Mouse (Mus musculus): Measurements from ENCODE around the gene Hist1h3e.
"Not testable (repeated sequence)": the region's sequence is repeated elsewhere in the genome, so short reads cannot be mapped to it uniquely, and the experiment has no call there.

Gene Hist1h3e

GRCm38 (mm10) chr13:23561883-23562659, at the start of gene Hist1h3e:
Hist1h3e (minus strand) TSS chr13:23562369.
- peak; percentile 93 to 95 for DNase-seq (ENCODE audit: low spot score in 2 of 2)

GRCm38 (mm10) chr13:23611638-23612037, 49.5 kb upstream of the Hist1h3e start:
- no peak for DNase-seq (ENCODE audit: low spot score in 2 of 2)

- DNase-seq (ENCODE audit: low spot score in 2 of 2) = no peak
Measured at GRCm38 (mm10) chr13:23610393-23610792, 48.2 kb upstream of the Hist1h3e start.

GRCm38 (mm10) chr13:23609844-23610243, 47.7 kb upstream of the Hist1h3e start:
- DNase-seq (ENCODE audit: low spot score in 2 of 2) = no peak

GRCm38 (mm10) chr13:23609209-23609608, 47.0 kb upstream of the Hist1h3e start:
- no peak for DNase-seq (ENCODE audit: low spot score in 2 of 2)

- DNase-seq (ENCODE audit: low spot score in 2 of 2) = no peak
Measured at GRCm38 (mm10) chr13:23605052-23605451, 42.9 kb upstream of the Hist1h3e start.

GRCm38 (mm10) chr13:23604452-23604851, 42.3 kb upstream of the Hist1h3e start:
- DNase-seq (ENCODE audit: low spot score in 2 of 2) = no peak

GRCm38 (mm10) chr13:23603182-23603699, 41.1 kb upstream of the Hist1h3e start:
- DNase-seq (ENCODE audit: low spot score in 2 of 2) = no peak

GRCm38 (mm10) chr13:23597957-23598356, 35.8 kb upstream of the Hist1h3e start:
- DNase-seq (ENCODE audit: low spot score in 2 of 2) = peak; percentile 70 to 82

GRCm38 (mm10) chr13:23595622-23596372, 33.6 kb upstream of the Hist1h3e start:
- DNase-seq (ENCODE audit: low spot score in 2 of 2) = no peak

- DNase-seq (ENCODE audit: low spot score in 2 of 2) = no peak
Measured at GRCm38 (mm10) chr13:23595185-23595584, 33.0 kb upstream of the Hist1h3e start.

GRCm38 (mm10) chr13:23593051-23593770, 31.0 kb upstream of the Hist1h3e start:
- DNase-seq (ENCODE audit: low spot score in 2 of 2) = no peak

GRCm38 (mm10) chr13:23592614-23593013, 30.4 kb upstream of the Hist1h3e start:
- no peak for DNase-seq (ENCODE audit: low spot score in 2 of 2)

- not testable (repeated sequence) for DNase-seq (ENCODE audit: low spot score in 2 of 2)
Measured at GRCm38 (mm10) chr13:23591886-23592285, 29.7 kb upstream of the Hist1h3e start.

GRCm38 (mm10) chr13:23591206-23591605, 29.0 kb upstream of the Hist1h3e start:
- DNase-seq (ENCODE audit: low spot score in 2 of 2) = no peak

- DNase-seq (ENCODE audit: low spot score in 2 of 2) = no peak
Measured at GRCm38 (mm10) chr13:23586940-23587225, 24.7 kb upstream of the Hist1h3e start.

- DNase-seq (ENCODE audit: low spot score in 2 of 2) = no peak
Measured at GRCm38 (mm10) chr13:23586099-23586939, 24.1 kb upstream of the Hist1h3e start.

- DNase-seq (ENCODE audit: low spot score in 2 of 2) = peak; percentile 73 to 78
Measured at GRCm38 (mm10) chr13:23585442-23586098, 23.4 kb upstream of the Hist1h3e start.

GRCm38 (mm10) chr13:23585029-23585441, 22.9 kb upstream of the Hist1h3e start:
- peak; percentile 75 to 79 for DNase-seq (ENCODE audit: low spot score in 2 of 2)

GRCm38 (mm10) chr13:23584331-23584730, 22.2 kb upstream of the Hist1h3e start:
- DNase-seq (ENCODE audit: low spot score in 2 of 2) = no peak

Data from natural killer cell, adult 2 months (primary cell).